Mouse (Mus musculus) adrenal gland, adult (tissue): ENCODE data around the gene Rtl10.
"Not testable (repeated sequence)": the region's sequence is repeated elsewhere in the genome, so short reads cannot be mapped to it uniquely, and the experiment has no call there.

Experiments used
- DNase-seq, 2 experiments: peaks; one replicate each; pipeline ENCODE4 v3.0.0; 2022 to 2023; ENCODE audit warnings: low spot score in 1 of 2; ENCODE audit not compliant: inconsistent age in 2 of 2

Gene Rtl10

GRCm38 (mm10) chr16:18482431-18482830 lies 16.3 kb upstream of the Rtl10 start:
- DNase-seq, result no peak

GRCm38 (mm10) chr16:18483839-18484238 lies 14.9 kb upstream of the Rtl10 start:
- no peak for DNase-seq

GRCm38 (mm10) chr16:18484386-18484785 lies 14.3 kb upstream of the Rtl10 start:
- no peak for DNase-seq

- DNase-seq, result no peak
Measured at GRCm38 (mm10) chr16:18484794-18485435, 13.8 kb upstream of the Rtl10 start.

GRCm38 (mm10) chr16:18486126-18486525 lies 12.6 kb upstream of the Rtl10 start:
- no peak for DNase-seq

GRCm38 (mm10) chr16:18490281-18490680 lies 8.4 kb upstream of the Rtl10 start:
- no peak for DNase-seq

- DNase-seq, result no peak
Measured at GRCm38 (mm10) chr16:18490894-18491293, 7.8 kb upstream of the Rtl10 start.

- DNase-seq, result peak in 1 of 2 experiments; percentile 19
Measured at GRCm38 (mm10) chr16:18497865-18498515, 711 bp upstream of the Rtl10 start.

GRCm38 (mm10) chr16:18498996-18499395 lies 295 bp downstream of the Rtl10 start:
- peak in 1 of 2 experiments; percentile 81 for DNase-seq

- no peak for DNase-seq
Measured at GRCm38 (mm10) chr16:18501531-18501930, 2.8 kb downstream of the Rtl10 start.

GRCm38 (mm10) chr16:18503566-18504342 lies 5.1 kb downstream of the Rtl10 start:
- no peak for DNase-seq

GRCm38 (mm10) chr16:18506524-18507199 lies 8.0 kb downstream of the Rtl10 start:
- DNase-seq, result no peak

GRCm38 (mm10) chr16:18507200-18507549 lies 8.5 kb downstream of the Rtl10 start:
- no peak for DNase-seq

- peak; percentile 56 to 72 for DNase-seq
Measured at GRCm38 (mm10) chr16:18511741-18512140, 13.0 kb downstream of the Rtl10 start.

- DNase-seq, result no peak
Measured at GRCm38 (mm10) chr16:18513508-18513907, 14.8 kb downstream of the Rtl10 start.

- DNase-seq, result no peak
Measured at GRCm38 (mm10) chr16:18518091-18518490, 19.4 kb downstream of the Rtl10 start.

- no peak for DNase-seq
Measured at GRCm38 (mm10) chr16:18523563-18524245, 25.0 kb downstream of the Rtl10 start.

GRCm38 (mm10) chr16:18528656-18529055 lies 30.0 kb downstream of the Rtl10 start:
- no peak for DNase-seq

GRCm38 (mm10) chr16:18533061-18533460 lies 34.4 kb downstream of the Rtl10 start:
- not testable (repeated sequence) for DNase-seq

- DNase-seq, result peak in 1 of 2 experiments; percentile 55
Measured at GRCm38 (mm10) chr16:18537407-18537990, 38.8 kb downstream of the Rtl10 start.
